Mouse (Mus musculus) brain, embryonic 14.5 days (tissue): ENCODE measurements around the gene Lgals12.

Experiments used
- CTCF ChIP-seq: fragments of 200-500 bp; IDR thresholded peaks from 2 replicates; pipeline ENCODE4 v1.5.1; 2012; ENCODE audit warnings: inconsistent platforms, mild to moderate bottlenecking, moderate library complexity, borderline replicate concordance; ENCODE audit not compliant: insufficient read depth, insufficient read length; ENCODE audit errors: extremely low read depth
- POLR2A ChIP-seq: fragments of 200-500 bp; IDR thresholded peaks from 2 replicates; pipeline ENCODE4 v1.6.1; 2012; ENCODE audit warnings: mild to moderate bottlenecking, inconsistent platforms, borderline replicate concordance; ENCODE audit not compliant: poor library complexity, insufficient read depth, insufficient read length, severe bottlenecking; ENCODE audit errors: extremely low read depth

- TF ChIP-seq POLR2A (no peak), CTCF (no peak)
Measured at GRCm38 (mm10) chr19:7552301-7552673, 54.7 kb downstream of the Lgals12 start.
